Mouse (Mus musculus): Measurements from ENCODE around the gene Klhdc2. TPM values are rescaled to one million over a fixed set of nuclear protein-coding genes. Genes with fewer than 3 reads are reported as not detected.

The Klhdc2 gene
- polyA plus RNA-seq, 1 experiment from 2014 or later = 60.6 TPM

GRCm38 (mm10) chr12:69265031-69265430, 31.4 kb upstream of the Klhdc2 start:
- Histone ChIP-seq H3K4me1 (replicated peaks; ENCODE audit: control insufficient read depth, insufficient read depth) (no peaks in the 10 kb centered on the region), H3K9ac (ENCODE audit: low read length) (no peak overlapping the region), H3K4me2 (replicated peaks; ENCODE audit: low read depth) (no peak overlapping the region), H3K36me3 (ENCODE audit: control insufficient read depth, insufficient read depth, low read length) (no peaks in the 10 kb centered on the region), H3K9me3 (ENCODE audit: control insufficient read depth, low read length) (no peaks in the 10 kb centered on the region), H3K27me3 (ENCODE audit: control insufficient read depth, insufficient read depth, low read length) (no peaks in the 10 kb centered on the region), H3K4me3 (ENCODE audit: low read depth, low read length) (no peak overlapping the region), H3K27ac (replicated peaks) (no peak overlapping the region)
- no peak for TF ChIP-seq CTCF (IDR thresholded peaks at IDR 0.05; ENCODE audit: low read depth)
- no peak for TF ChIP-seq EP300 (optimal IDR thresholded peaks at IDR 0.05)
- WGBS = 82% methylated on average over 3 of the region's 3 CpGs
- DNase-seq (ENCODE audit: low spot score) (no peak), ATAC-seq (ENCODE audit: low FRiP score, low TSS enrichment) (no peak)

GRCm38 (mm10) chr12:69267956-69268632, 28.4 kb upstream of the Klhdc2 start:
- H3K36me3 ChIP-seq (ENCODE audit: control insufficient read depth, insufficient read depth, low read length) = no peaks in the 10 kb centered on the region
- H3K4me2 ChIP-seq (replicated peaks; ENCODE audit: low read depth) = no peak overlapping the region
- H3K27ac ChIP-seq (replicated peaks) = no peak overlapping the region
- H3K9ac ChIP-seq (ENCODE audit: low read length) = no peak overlapping the region
- DNase-seq (ENCODE audit: low spot score) = no peak
- TF ChIP-seq CTCF (IDR thresholded peaks at IDR 0.05; ENCODE audit: low read depth) (no peak), EP300 (optimal IDR thresholded peaks at IDR 0.05) (no peak)
- ATAC-seq (ENCODE audit: low FRiP score, low TSS enrichment) = no peak
- H3K27me3 ChIP-seq (ENCODE audit: control insufficient read depth, insufficient read depth, low read length) = no peaks in the 10 kb centered on the region
- H3K4me1 ChIP-seq (replicated peaks; ENCODE audit: control insufficient read depth, insufficient read depth) = no peaks in the 10 kb centered on the region
- 79% methylated on average over 11 of the region's 11 CpGs for WGBS
- no peaks in the 10 kb centered on the region for H3K9me3 ChIP-seq (ENCODE audit: control insufficient read depth, low read length)
- no peak overlapping the region for H3K4me3 ChIP-seq (ENCODE audit: low read depth, low read length)

- DNase-seq (ENCODE audit: low spot score) = no peak
- H3K27me3 ChIP-seq (ENCODE audit: control insufficient read depth, insufficient read depth, low read length) = no peaks in the 10 kb centered on the region
- WGBS = 88% methylated on average over 2 of the region's 2 CpGs
- H3K9ac ChIP-seq (ENCODE audit: low read length) = no peak overlapping the region
- H3K4me1 ChIP-seq (replicated peaks; ENCODE audit: control insufficient read depth, insufficient read depth) = no peaks in the 10 kb centered on the region
- no peak for TF ChIP-seq CTCF (IDR thresholded peaks at IDR 0.05; ENCODE audit: low read depth)
- no peak for TF ChIP-seq EP300 (optimal IDR thresholded peaks at IDR 0.05)
- H3K36me3 ChIP-seq (ENCODE audit: control insufficient read depth, insufficient read depth, low read length) = no peaks in the 10 kb centered on the region
- no peaks in the 10 kb centered on the region for H3K9me3 ChIP-seq (ENCODE audit: control insufficient read depth, low read length)
- H3K4me2 ChIP-seq (replicated peaks; ENCODE audit: low read depth) = no peak overlapping the region
- no peak overlapping the region for H3K4me3 ChIP-seq (ENCODE audit: low read depth, low read length)
- H3K27ac ChIP-seq (replicated peaks) = no peak overlapping the region
- ATAC-seq (ENCODE audit: low FRiP score, low TSS enrichment) = no peak
Measured at GRCm38 (mm10) chr12:69268956-69269355, 27.5 kb upstream of the Klhdc2 start.

GRCm38 (mm10) chr12:69279931-69280469, 16.5 kb upstream of the Klhdc2 start:
- Histone ChIP-seq H3K9me3 (ENCODE audit: control insufficient read depth, low read length) (no peaks in the 10 kb centered on the region), H3K4me3 (ENCODE audit: low read depth, low read length) (no peak overlapping the region), H3K9ac (ENCODE audit: low read length) (no peak overlapping the region), H3K4me2 (replicated peaks; ENCODE audit: low read depth) (no peak overlapping the region), H3K4me1 (replicated peaks; ENCODE audit: control insufficient read depth, insufficient read depth) (no peaks in the 10 kb centered on the region), H3K27ac (replicated peaks) (peak overlapping the region; percentile 20), H3K36me3 (ENCODE audit: control insufficient read depth, insufficient read depth, low read length) (no peaks in the 10 kb centered on the region), H3K27me3 (ENCODE audit: control insufficient read depth, insufficient read depth, low read length) (no peaks in the 10 kb centered on the region)
- 26% methylated on average over 1 of the region's 1 CpGs for WGBS
- peak; percentile 83 for ATAC-seq (ENCODE audit: low FRiP score, low TSS enrichment)
- TF ChIP-seq CTCF (IDR thresholded peaks at IDR 0.05; ENCODE audit: low read depth) = no peak
- peak; percentile 38 for DNase-seq (ENCODE audit: low spot score)

- no peak for ATAC-seq (ENCODE audit: low FRiP score, low TSS enrichment)
- WGBS = 89% methylated on average over 3 of the region's 3 CpGs
- H3K9ac ChIP-seq (ENCODE audit: low read length) = no peak overlapping the region
Measured at GRCm38 (mm10) chr12:69280915-69281314, 15.6 kb upstream of the Klhdc2 start.

GRCm38 (mm10) chr12:69283146-69283545, 13.3 kb upstream of the Klhdc2 start:
- Histone ChIP-seq H3K9me3 (ENCODE audit: control insufficient read depth, low read length) (no peaks in the 10 kb centered on the region), H3K27me3 (ENCODE audit: control insufficient read depth, insufficient read depth, low read length) (no peaks in the 10 kb centered on the region), H3K4me1 (replicated peaks; ENCODE audit: control insufficient read depth, insufficient read depth) (no peaks in the 10 kb centered on the region), H3K4me2 (replicated peaks; ENCODE audit: low read depth) (no peak overlapping the region), H3K4me3 (ENCODE audit: low read depth, low read length) (no peak overlapping the region), H3K27ac (replicated peaks) (no peak overlapping the region), H3K36me3 (ENCODE audit: control insufficient read depth, insufficient read depth, low read length) (no peaks in the 10 kb centered on the region), H3K9ac (ENCODE audit: low read length) (no peak overlapping the region)
- no peak for TF ChIP-seq CTCF (IDR thresholded peaks at IDR 0.05; ENCODE audit: low read depth)
- TF ChIP-seq EP300 (optimal IDR thresholded peaks at IDR 0.05) = no peak
- DNase-seq (ENCODE audit: low spot score) (no peak), ATAC-seq (ENCODE audit: low FRiP score, low TSS enrichment) (no peak)
- WGBS = 86% methylated on average over 7 of the region's 7 CpGs

More at GRCm38 (mm10) chr12:69280915-69281314, 15.6 kb upstream of the Klhdc2 start:
- no peak for TF ChIP-seq CTCF (IDR thresholded peaks at IDR 0.05; ENCODE audit: low read depth)
- TF ChIP-seq EP300 (optimal IDR thresholded peaks at IDR 0.05) = no peak
- Histone ChIP-seq H3K27ac (replicated peaks) (no peak overlapping the region), H3K4me1 (replicated peaks; ENCODE audit: control insufficient read depth, insufficient read depth) (no peaks in the 10 kb centered on the region), H3K27me3 (ENCODE audit: control insufficient read depth, insufficient read depth, low read length) (no peaks in the 10 kb centered on the region), H3K4me2 (replicated peaks; ENCODE audit: low read depth) (no peak overlapping the region), H3K4me3 (ENCODE audit: low read depth, low read length) (no peak overlapping the region), H3K9me3 (ENCODE audit: control insufficient read depth, low read length) (no peaks in the 10 kb centered on the region), H3K36me3 (ENCODE audit: control insufficient read depth, insufficient read depth, low read length) (no peaks in the 10 kb centered on the region)
- no peak for DNase-seq (ENCODE audit: low spot score)

Measured in stomach, postnatal 0 days (tissue).